Mouse (Mus musculus) bone marrow macrophage, adult 2 months (primary cell): Measurements from ENCODE around the gene Btbd9.

ENCODE experiments used
- CTCF ChIP-seq: IDR thresholded peaks from 2 replicates; pipeline ENCODE4 v1.5.1; 2012; ENCODE audit warnings: low read depth, mild to moderate bottlenecking, low read length, moderate library complexity
- POLR2A ChIP-seq: IDR thresholded peaks from 2 replicates; pipeline ENCODE4 v1.6.1; 2012; ENCODE audit warnings: mild to moderate bottlenecking, low read depth, low read length, borderline replicate concordance

DNA sequence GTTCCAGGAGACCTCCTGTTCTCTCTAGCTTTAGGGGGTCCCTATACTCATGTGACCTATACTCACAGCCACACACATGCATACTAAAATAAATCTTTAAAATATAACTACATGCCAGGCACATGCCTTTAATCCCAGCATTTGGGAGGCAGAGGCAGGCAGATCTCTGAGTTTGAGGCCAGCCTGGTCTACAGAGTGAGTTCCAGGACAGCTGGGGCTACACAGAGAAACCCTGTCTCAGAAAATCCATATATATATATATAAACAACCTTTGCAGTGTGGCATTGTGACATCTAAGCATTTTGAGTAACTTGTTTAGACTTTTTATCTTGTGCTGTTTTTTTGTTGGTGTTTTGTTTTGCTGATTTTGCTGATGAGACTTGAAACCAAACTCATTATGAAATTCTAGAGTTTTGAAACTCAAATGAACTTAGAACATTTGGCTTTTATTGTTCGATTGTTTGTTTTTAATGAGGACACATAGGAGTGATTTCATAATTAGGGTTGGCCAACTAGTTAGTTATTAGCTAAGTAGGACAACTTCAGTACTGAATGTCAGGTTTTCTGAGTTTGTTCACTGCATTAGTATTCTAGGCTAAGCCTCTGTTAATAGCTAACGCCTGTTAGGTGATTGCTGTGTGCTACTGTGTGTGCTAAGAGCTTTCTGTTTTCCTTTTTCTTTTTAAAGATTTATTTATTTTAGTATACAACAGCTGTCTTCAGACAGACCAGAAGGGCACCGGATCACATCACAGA lies 42.0 kb upstream of the Btbd9 start:
- TF ChIP-seq POLR2A (no peak), CTCF (no peak)
